Mouse (Mus musculus) 416B (cell line): ENCODE results near the gene Parp14.

Experiments
- DNase-seq: peaks from one replicate; pipeline ENCODE4 v3.0.0; 2011; ENCODE audit warnings: low read depth

Parp14 gene

DNA sequence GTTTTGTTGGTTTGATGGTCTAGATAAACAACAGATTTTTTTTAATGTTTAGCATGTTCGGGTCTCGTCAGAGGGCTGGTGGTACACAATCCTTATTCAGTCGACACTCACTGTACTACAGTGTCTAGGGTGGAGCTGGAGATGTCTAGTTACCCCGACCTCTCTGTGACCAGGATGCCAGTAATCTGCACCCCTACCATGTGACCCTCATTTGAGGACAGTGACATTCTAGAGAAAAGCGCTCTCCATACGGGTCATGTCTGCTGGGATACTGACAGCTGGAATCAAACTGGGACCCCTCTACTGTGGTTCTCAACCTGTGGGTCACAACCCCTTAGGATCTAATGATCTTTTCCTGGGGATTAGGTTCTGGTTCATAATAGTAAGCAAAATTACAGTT lies 1.7 kb downstream of the Parp14 start:
- DNase-seq = no peak

DNA sequence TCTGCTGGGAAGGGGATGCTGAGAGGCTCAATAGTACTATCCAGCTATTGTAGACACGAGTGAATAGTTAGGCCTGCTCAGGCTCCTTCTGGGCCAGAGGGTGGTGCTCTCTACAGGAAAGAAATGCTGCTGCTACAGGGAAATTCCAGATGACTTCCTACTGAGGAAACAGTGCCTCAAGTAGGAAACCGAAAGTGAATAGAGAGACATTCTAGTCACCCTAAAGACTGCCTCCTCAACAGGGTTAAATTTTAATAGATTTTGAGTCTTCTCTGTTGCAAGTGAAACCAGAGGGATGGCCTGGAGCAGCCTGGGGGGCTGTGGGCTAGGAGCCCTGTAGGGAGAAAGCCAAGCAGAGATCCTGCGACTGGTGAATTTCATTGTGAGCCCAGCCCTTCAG lies 2.2 kb downstream of the Parp14 start:
- peak; percentile 62 for DNase-seq

DNA sequence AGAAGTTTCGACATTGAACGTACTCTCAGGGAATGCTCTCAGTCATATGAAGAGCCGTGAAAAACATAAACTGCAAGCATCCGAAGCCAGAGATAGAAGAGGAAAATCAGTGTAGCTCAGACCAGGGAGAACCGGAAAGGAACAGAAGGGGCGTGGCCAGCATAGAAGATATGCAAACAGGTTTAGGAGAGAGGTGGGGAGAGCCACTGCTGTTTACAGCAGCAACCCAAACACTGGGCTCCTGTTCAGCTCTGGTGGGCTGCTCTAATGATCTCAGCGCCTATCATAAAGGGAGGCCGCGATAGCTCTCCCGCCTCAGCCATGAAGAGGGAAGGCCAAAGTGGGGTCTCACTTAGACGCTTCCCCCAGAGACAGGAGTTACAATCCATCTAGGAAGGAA lies 3.6 kb downstream of the Parp14 start:
- no peak for DNase-seq

DNA sequence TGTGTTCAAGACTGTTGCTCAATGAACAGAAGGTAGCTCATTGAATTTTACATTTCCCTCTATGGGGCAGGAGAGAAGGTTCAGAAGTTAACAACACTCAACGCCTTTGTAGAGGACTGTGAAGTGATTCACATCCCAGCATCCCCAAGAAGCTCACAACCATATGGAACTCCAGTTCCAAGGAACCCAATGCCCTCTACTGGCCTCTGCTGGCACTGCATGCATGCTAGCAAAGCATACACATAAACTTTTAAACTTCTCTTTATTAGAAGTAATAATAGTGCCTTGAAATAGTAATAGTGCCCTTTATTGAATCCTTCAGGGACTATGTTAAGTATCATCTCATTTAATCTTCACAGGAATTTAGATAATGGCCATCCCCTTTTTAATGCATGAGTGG lies 9.3 kb downstream of the Parp14 start:
- peak; percentile 17 for DNase-seq

DNA sequence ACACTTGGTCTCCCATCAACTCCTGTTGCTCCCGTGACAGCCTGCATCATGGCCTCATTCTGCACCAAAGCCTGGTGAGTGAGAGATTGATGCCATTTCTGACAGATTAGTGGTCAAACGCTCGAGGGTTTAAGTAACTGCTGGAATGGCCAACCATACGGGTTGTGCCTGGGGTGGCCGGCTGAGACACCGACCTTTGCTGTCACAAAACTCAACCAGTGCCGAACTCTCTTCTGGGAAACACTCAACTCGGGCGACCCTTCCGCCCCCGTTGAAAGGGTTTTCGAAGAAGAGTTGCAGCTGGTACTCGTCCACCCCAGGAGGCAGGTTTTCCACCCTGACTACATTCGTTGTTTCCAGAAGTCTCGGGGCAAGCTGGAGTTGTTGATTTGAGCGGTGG lies 11.1 kb downstream of the Parp14 start:
- DNase-seq = no peak

DNA sequence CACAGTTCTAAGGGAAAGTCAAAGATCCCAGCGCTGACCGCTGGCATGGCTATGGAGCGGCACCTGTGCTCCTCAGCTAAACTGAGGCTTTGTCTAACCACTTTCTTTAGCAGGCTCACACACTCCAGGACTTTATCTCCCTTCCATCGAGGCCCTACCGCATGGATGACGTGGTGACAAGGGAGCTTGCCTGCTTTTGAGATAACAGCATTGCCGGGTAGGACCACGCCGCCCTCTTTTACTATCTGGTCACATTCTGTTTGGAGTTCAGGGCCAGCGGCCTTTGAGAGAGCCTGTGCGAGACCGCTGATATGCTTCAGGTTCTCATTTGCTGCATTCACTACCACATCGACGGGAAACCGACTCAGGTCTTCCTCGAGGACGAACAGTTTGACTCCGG lies 14.6 kb downstream of the Parp14 start:
- no peak for DNase-seq

DNA sequence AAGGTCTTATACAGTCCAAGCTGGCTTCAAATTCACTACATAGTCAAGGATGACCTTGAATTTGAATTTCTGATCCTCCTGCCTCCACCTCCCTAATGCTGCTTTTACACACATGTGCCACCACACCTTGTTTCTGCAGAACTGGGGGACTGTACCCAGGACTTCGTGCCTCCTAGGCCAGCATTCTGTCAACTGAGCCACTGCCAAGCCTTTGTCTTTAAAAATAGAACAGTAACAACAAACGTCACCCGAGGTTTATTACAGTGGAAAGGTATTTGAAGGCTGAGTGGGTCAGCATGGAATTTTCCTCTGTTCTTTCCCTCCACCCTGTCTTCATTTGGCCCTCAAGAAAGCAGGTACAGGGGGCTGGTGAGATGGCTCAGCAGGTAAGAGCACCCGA lies 15.5 kb downstream of the Parp14 start:
- DNase-seq = no peak

DNA sequence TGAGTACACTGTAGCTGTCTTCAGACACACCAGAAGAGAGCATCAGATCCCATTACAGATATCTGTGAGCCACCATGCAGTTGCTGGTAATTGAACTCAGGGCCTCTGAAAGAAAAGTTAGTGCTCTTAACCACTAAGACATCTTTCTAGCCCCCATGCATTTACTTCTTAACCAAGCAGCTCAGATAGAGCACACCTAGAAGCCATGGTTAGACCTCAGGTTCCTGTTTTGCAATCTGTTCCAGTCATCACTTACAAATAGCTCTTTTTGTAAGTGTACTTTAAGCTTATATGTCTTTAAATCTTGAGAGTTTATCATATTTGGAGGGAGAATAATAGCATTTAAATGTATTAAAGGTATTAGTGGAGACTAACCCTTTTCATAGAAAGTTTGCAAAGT lies 24.2 kb downstream of the Parp14 start:
- peak; percentile 53 for DNase-seq

DNA sequence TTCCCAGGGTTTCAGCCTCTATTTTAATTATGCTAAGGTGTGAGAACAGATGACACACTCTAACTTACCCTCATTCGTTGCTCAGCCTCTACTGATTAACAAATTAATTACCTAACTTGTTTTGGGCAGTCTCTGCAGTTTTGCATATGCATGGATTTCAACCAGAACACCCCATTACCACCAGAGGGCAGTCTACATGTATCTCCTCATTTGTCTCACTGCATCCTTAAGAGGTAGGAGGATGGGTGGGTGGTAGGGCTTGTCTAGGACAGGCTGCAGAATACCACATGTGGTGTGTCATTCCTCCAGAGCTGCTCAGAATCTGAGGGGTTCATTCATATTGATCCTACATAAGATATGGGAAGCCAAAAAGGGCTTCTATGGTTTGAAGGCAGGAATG lies 31.7 kb downstream of the Parp14 start:
- DNase-seq = peak; percentile 71

DNA sequence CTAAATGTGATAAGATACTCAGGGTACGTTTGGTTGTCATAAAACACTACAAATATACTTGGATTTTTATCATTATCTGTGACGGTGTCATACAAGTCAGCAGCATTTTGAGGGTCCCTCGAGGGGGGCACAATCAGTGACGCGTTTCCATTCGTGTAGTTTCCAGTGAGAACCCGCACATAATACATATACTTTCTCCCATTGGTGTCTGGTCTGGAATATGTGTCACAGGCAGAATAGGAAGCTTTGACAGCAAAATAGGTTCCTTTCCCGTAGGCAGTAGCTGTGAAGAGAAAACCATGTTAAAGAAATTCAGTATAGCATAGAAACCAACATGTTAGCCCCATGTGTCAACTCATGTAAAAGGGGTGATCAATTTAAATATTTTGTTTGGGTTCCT lies 36.7 kb downstream of the Parp14 start:
- no peak for DNase-seq

DNA sequence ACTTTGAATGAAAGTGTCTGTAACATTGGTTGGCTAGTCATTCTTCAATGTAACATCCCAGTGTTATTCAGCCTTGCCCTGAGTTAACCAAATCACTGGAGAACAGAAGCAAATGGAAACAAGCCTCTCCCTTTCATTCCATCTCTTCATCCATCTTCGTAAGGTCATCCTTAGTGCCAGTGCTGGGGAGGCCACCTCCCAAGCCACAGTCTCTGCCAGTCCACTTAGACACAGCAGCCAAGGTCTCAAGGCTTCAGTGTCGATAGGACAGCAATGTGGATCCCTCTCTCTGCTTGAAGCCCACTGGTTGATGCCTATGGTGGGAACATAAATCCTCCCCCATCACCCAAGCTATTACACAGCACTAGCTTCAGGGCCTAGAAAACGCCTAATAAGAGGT lies 38.4 kb downstream of the Parp14 start:
- DNase-seq = no peak

DNA sequence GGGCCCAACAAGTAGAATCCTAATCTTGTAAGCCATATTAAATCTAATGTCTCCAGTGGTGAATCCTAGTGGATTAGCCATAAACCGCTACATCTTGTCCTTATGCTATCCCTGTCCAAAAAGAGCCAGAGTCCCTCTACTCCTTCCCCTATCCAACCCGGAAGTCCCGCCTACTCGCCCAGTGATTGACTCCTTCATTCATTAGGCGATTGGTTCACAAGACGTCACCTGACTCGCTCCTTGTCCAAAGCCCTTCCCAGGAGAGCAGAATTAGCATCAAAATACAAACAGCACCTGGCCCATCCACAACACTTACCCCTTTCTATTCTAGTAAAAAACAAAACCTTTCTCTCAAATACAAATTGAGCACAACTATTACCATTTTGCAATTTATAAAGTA lies 41.3 kb downstream of the Parp14 start:
- no peak for DNase-seq

DNA sequence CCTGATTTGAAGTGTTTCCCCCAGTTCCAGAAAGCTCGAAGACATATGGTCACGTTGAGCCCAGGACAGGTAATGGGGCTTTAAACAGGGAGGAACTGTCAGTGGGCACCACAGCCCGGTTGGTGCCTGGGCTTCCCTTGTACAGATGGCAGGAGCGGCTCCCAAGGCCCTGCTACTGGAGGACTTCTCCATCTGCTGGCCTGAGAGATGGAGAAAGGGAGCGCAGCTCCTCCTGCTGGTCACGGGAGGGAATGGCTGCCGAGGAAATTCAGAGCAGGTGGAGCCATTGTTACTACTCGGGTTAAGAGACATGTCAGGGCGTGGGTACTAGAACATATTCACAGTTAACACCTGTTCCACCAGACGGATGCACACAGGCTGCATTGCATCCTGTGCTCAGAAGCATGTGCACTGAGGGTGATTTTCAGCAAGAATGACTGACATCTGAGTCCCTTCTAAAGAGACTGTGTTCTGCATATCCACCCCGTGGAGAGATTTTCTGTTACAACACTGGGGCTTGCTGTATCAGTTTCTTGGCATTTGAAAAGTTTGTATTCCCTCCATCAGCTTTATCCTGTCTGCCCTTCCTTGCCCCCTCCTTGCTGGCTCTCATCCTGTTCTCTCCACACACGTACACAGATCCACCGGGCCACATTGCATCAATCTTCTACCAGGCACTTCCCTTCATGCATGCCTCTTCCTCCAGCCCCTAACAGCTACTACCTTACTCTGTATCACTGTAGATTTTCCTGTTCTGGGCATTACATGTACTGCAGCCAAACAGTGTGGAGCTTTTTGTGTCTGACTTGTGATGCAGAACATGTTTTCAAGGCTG lies 53.9 kb downstream of the Parp14 start:
- DNase-seq = peak; percentile 76

DNA sequence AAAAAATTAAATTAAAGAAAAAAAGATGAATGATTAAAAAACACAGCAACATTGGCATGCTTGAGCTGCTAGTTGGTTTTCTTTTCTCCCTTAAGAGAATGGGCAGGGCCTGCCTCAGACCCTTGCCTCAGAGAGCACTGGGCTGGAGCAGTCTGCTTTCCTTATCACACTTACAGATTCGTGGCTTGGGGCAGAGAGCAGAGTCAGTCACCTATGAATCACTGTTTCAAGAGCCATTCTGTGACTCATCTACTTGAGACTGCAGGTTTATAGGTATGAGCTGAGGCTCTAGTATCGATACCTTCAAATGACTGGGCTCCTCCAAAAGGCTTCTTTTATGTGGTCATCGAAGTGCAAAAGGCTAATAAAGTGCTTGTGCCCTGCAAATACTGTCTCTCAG lies 58.2 kb downstream of the Parp14 start:
- peak; percentile 17 for DNase-seq

DNA sequence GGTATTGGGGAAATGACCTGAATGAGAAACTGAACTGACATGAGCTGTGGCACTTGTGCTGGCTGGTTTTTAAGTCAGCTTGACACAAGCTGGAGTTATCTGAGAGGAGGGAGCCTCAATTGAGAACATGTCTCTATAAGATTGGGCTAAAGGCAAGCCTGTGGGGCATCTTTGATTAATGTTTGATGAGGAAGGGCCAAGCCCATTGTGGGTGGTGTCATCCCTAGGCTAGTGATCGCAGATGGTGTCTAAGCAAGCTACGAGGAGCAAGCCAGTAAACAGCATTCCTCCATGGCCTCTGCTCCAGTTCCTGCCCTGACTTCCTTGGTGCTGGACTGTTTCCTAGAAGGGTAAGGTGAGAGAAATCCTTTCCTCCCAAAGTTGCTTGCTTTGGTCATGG lies 62.5 kb downstream of the Parp14 start:
- DNase-seq = no peak

DNA sequence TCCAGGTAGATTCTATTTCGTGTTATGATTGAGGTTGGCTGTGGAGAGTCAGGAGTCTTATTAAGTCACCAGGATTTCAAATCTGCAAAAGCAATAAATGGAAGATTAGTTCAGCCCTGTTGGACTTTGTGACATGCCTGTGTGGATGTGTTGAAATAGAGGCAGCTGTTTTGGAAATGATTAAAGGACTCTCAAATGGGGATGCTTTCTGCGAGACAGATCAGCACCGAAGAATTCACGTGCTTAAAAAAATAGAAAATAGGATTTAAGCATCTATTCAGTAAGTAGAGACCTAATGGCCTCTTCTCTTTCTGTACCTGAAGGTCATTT lies 63.7 kb downstream of the Parp14 start:
- DNase-seq = no peak

DNA sequence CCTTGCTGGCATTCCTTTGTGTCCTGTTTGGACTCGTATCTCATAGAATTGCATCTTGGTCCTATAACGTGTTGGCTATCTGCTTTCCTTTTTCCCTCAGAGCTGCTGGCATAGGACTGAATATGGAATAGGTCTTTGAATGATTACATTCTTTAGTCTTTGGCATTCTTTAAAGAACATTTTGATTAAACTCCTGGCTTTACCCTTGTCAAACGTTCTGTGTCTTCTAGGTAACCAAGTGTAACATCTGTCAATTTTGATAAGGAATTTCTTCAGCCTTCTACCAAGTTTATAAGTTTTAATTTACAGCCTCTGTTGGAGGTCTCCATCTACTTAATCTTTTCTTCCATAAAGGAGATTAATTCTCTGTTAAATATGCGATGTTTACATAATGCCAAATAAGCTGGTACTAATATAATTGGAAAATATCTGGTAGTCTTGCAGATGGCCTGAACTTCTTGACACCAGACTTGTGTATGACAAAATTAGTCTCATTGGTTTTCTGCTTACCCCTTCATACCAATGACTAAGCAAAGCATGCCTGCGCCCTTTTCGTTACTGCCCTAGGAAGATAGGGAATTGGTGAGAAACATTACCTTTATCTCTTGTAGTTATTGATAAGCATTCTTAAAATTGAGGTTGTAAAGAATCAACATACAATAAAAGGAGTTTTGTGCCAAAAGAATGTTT lies 64.2 kb downstream of the Parp14 start:
- DNase-seq = no peak

DNA sequence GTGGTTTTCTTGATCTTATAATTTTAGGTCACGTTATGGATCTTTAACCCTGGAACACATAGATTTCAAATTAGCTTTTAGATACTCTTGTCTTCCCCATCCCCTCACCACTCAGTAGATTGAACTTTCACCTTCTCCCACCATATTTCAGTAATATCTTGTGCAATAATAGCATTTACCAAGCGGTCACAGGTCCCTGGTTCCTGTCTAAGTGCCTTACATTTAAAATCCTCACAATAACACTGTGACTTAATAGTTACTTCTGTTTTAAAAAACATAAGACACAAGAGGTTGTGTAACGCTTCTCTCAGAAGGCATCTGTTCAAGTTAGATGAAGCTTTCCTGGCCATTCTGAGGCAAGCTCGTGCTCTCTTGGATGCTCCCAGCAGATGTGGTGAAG lies 67.6 kb downstream of the Parp14 start:
- DNase-seq = no peak

DNA sequence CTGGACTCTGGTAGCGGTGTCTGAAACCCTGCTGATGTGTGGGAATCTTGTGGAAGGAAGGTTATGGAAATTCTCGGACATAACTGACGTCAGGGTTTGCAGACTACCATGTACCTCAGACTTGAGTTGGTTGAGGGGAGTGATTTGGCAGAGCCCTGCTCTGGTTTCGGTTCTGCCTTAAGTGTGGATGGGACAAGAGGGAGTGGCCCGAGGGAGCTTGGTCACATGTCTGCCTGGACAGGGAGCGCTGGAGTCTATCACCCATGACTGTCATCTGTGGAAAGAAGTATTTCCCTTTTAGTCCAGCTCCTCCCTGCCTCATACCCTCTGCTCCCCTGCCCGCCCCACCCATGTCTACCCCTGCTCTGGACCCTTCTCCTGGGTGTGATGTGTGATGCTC lies 69.2 kb downstream of the Parp14 start:
- DNase-seq = no peak

DNA sequence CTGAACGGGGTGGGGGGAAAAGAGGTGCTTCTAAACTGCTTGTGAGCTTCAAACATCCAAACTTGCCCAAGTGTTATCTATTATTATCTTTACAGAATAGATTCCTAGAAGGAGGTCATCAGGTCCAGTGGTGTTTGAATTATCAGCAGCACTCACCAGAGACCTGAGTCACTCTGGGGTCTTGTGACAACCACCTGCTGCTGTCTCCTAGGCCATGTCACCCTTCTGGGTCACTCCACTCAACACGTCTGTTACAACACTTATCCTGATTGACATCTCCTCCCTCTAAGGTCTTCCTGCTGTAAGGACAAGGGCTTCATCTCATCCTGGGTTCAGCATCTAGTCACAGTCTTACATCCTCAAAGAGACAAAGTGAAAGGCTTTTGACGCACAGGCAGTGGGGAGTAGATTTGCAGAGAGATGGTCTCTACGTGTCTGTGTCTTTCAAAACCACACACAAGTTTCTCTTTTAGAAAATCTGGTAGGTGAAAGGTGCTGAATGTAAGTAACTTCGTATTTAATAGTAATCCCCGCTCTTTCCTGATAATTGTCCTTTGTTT lies 79.3 kb downstream of the Parp14 start:
- DNase-seq = peak; percentile 26

DNA sequence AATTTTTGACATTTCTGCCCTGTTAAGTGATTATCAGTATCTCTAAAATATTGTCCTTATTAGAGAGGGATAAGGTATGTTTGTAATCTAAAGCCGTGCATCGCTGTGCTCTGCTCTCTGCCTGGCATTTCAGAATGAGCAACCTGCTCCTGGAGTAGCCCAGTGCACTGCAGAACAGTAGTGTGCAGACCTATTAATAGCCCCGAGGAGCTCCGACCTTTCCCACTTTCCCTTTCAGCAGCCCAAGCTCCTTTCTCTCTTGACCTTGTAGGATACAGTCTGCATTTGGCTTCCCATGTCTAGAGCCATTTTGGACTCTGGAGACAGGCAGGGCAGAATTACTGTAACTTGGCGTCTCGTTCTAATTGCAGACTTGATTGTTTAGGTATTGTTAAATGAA lies 83.0 kb downstream of the Parp14 start:
- DNase-seq = no peak

DNA sequence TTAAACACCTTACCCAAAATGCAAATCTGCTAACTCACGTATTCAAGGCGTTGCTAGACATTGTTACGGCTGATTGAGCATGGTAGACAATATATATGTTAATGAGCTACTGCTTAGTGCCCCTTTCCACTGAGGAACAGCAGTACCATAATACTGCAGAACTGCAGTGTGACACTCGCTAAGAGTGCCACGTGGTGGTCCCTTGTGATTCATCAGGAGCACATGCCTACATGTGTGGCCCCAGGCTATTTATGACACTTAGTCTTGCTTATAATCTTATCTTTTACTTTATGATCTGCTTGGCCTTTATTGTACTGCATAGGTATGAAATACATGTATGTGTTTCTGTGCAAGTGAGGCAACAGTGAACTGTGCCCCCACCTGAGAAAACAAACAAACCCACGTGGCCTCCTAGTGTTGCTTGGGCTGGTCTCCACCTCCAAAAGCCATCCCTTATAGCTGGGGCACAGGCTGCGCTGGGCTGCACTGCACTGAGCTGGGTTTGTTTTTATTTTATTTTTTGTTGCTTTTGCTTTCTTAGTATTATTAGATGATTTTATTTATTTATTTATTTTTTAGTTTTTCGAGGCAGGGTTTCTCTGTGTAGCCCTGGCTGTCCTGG lies 83.7 kb downstream of the Parp14 start:
- DNase-seq = no peak

DNA sequence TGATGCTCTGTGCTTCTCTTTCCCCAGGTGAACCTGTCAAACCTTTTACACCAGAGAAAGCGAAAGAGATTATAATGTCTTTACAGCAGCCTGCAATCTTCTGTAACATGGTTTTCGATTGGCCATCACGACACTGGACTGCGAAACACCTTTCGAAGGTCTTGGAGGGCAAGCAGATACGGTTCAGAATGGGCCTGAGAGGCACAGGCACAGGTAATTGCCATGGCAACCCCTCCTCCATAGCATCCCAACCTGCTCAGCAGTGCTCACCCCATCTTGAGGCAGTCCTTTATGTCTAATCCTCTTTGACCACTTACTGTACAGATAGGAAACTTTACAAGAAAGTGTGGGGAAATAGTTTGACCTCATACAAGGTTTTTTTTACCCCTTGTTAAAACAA lies 84.2 kb downstream of the Parp14 start:
- no peak for DNase-seq
